Mouse (Mus musculus): ENCODE data around the gene Gm9508. TPM values are rescaled to one million over a fixed set of nuclear protein-coding genes. Genes with fewer than 3 reads are reported as not detected.
"Not testable (repeated sequence)": the region's sequence is repeated elsewhere in the genome, so short reads cannot be mapped to it uniquely, and the experiment has no call there.

The Gm9508 gene
- polyA plus RNA-seq, 1 experiment from 2014 or later: not detected

- no peak for ATAC-seq (ENCODE audit: low FRiP score)
- 96% methylated on average over 1 of the region's 1 CpGs for WGBS
These were observed 9.3 kb upstream of the Gm9508 start, which contains the start of gene Gm10272 for GRCm38 (mm10) chr10:77706326-77706725. Gene Gm10272, plus strand, starts transcription at chr10:77706626.

GRCm38 (mm10) chr10:77690356-77690807 is 6.7 kb downstream of the Gm9508 start, which contains the start of gene Gm19402:
Gene Gm19402, minus strand, starts transcription at chr10:77690757.
- WGBS: 62% methylated on average over 3 of the region's 3 CpGs

More at GRCm38 (mm10) chr10:77706326-77706725, 9.3 kb upstream of the Gm9508 start, which contains the start of gene Gm10272:
- Histone ChIP-seq H3K36me3 (replicated peaks) (no peaks in the 10 kb centered on the region), H3K4me1 (no peaks in the 10 kb centered on the region), H3K27me3 (no peaks in the 10 kb centered on the region), H3K4me2 (no peak within 1 kb of the TSS), H3K9ac (no peak within 1 kb of the TSS), H3K27ac (no peak within 1 kb of the TSS), H3K4me3 (replicated peaks) (no peak within 1 kb of the TSS), H3K9me3 (peaks cover 22% of the 10 kb centered on the region)

DNA sequence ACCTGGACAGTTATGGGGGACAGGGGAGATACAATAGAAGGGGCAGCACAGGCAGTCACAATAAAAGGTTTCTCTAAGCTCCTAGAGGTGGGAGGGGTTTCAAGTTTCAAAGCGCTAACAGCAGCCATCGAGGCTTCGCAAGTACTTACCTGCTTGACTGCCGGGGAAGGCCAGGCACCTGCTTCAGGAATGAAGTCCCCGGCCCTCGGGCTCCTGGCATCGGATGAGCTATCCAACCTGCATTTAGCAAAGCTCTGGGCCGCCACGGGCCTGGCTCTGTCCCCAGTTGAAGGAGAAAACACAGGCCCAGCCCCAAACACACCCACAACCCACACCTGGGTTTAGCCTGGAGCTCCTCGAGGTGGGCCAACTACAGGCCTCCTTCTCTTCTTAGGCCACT is 10.0 kb downstream of the Gm9508 start:
- WGBS: 24% methylated on average over 10 of the region's 10 CpGs
- no peak for ATAC-seq (ENCODE audit: low FRiP score)
- Histone ChIP-seq H3K27ac (no peak overlapping the region), H3K27me3 (peaks cover 45% of the 10 kb centered on the region), H3K4me1 (peaks cover 31% of the 10 kb centered on the region), H3K9me3 (no peaks in the 10 kb centered on the region), H3K36me3 (replicated peaks) (no peaks in the 10 kb centered on the region), H3K4me2 (no peak overlapping the region), H3K9ac (no peak overlapping the region), H3K4me3 (replicated peaks) (no peak overlapping the region)

More at GRCm38 (mm10) chr10:77690356-77690807, 6.7 kb downstream of the Gm9508 start, which contains the start of gene Gm19402:
- not testable (repeated sequence) for ATAC-seq (ENCODE audit: low FRiP score); H3K4me3 ChIP-seq (replicated peaks); H3K9ac ChIP-seq; H3K36me3 ChIP-seq (replicated peaks); H3K9me3 ChIP-seq; H3K4me2 ChIP-seq
- H3K4me1 ChIP-seq: peaks cover 22% of the 10 kb centered on the region
- H3K27ac ChIP-seq: peak within 1 kb of the TSS; percentile 36; the same call in 1 of the 2 replicates
- H3K27me3 ChIP-seq: peaks cover 25% of the 10 kb centered on the region

DNA sequence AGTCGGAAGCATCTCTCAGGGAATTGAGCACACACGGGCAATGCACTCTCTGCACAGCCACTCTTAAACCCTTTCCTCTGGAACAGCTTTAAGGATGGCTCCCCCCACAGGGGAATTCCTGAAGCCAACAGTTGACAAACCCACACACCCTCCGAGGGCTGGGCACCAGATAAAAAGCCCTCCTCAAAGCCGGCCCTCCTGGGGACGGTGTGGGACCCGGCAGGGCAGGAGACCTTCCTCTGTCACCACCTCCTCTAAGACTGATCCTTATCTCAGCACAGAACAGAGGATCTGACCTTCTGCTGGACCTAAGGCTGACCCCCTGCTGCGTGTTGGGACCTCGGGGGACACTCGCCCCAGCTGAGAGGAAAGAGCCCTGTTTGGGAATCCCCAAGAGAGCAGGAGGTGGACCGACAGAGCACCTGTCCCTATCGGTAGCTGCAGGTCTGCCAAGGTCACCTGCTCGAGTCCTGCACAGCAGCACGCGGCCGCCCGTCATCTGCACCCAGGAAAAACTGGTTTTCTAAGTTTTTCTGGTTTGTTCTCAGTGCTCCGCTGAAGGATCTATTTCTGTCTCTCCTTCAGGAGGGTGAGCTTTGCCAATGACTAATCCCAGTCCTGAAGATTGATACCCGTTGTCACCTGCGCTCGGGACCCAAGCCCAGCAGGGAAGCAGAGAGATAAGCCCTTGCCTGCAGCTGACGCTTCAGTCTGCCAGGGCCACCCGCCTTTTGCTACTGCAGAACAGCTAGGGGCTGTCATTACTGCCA is 11.0 kb downstream of the Gm9508 start, which contains the start of gene Tspear:
Gene Tspear (plus strand): TSS at position 675 of the 770 bp plus-strand sequence.
- ATAC-seq (ENCODE audit: low FRiP score): no peak
- peaks cover 45% of the 10 kb centered on the region for H3K27me3 ChIP-seq
- H3K27ac ChIP-seq: no peak within 1 kb of the TSS
- H3K9me3 ChIP-seq: no peaks in the 10 kb centered on the region
- no peak within 1 kb of the TSS for H3K4me3 ChIP-seq (replicated peaks)
- WGBS: 7% methylated on average over 22 of the region's 22 CpGs
- peaks cover 31% of the 10 kb centered on the region for H3K4me1 ChIP-seq
- H3K4me2 ChIP-seq: no peak within 1 kb of the TSS
- H3K9ac ChIP-seq: no peak within 1 kb of the TSS
- H3K36me3 ChIP-seq (replicated peaks): no peaks in the 10 kb centered on the region

DNA sequence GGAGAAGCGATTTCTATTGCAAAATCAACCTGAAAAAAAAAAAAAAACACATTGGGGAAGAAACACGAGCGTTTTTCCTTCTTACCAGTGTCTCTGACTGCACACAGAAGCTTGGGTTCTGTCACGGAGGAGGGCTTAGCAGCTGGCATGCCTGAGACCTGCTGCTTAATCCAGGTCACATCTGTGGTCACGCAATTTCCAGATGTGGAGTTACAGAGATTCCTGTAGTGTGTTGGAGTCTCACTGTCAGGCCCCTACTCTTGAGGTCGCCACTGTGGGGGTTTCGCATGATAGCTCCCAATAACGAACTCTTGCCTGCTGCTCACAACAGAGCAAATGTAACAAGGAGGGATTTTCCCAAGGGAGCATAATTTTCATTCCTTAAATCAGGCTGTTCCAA is 12.9 kb downstream of the Gm9508 start:
- Histone ChIP-seq H3K27ac (no peak overlapping the region), H3K4me1 (peaks cover 18% of the 10 kb centered on the region), H3K4me3 (replicated peaks) (no peak overlapping the region), H3K4me2 (no peak overlapping the region), H3K27me3 (peaks cover 50% of the 10 kb centered on the region), H3K36me3 (replicated peaks) (no peaks in the 10 kb centered on the region), H3K9ac (no peak overlapping the region), H3K9me3 (no peaks in the 10 kb centered on the region)
- WGBS: 36% methylated on average over 8 of the region's 8 CpGs
- ATAC-seq (ENCODE audit: low FRiP score): no peak

DNA sequence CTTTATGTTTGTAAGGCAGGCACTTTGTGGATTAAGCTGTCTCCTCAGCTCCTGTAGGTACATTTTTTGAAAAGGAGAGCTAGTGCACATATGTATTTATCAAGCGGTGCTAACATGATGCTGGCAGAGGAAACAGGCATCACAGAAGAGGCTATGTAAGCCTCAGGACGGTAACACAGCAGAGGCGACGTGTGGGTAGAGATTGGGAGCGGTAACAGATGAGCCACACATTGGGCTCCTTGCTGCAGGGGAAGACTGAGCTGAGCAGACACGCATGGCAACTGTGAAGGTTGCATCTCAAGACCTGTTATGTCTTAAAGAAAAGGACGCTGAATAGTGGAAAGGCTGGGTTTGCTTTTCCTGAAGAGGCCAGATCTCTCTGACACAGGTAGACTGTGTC is 14.0 kb downstream of the Gm9508 start:
- no peak for ATAC-seq (ENCODE audit: low FRiP score)
- H3K27me3 ChIP-seq: peaks cover 60% of the 10 kb centered on the region
- H3K9me3 ChIP-seq: no peaks in the 10 kb centered on the region
- H3K9ac ChIP-seq: no peak overlapping the region
- H3K36me3 ChIP-seq (replicated peaks): no peaks in the 10 kb centered on the region
- H3K4me1 ChIP-seq: peaks cover 18% of the 10 kb centered on the region
- WGBS: 80% methylated on average over 7 of the region's 7 CpGs
- H3K4me3 ChIP-seq (replicated peaks): no peak overlapping the region
- no peak overlapping the region for H3K27ac ChIP-seq
- no peak overlapping the region for H3K4me2 ChIP-seq

DNA sequence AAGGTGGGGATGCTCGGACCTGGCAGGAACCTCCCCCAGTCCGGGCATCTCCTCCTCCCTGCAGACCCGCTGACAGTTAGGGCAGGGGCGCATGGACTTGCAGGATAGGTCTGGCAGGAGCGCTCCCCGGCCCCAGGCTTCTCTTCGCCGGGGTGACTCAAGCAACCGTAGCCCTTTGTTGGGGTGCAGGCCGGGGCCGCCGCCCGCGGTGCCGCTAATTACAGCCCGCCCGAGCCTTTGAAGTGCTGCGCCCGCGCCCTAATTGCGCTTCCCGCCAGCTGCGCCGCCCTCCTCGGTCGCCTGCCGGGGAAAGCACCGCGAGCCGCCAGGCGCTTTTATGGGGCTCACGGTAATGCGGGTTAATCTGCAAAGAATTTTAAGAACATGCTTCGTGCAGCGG is 19.5 kb downstream of the Gm9508 start:
- ATAC-seq (ENCODE audit: low FRiP score): peak; percentile 72
- peaks cover 47% of the 10 kb centered on the region for H3K27me3 ChIP-seq
- peak overlapping the region; percentile 59 for H3K4me2 ChIP-seq
- peak overlapping the region; percentile 28 for H3K4me3 ChIP-seq (replicated peaks)
- peak overlapping the region; percentile 2; the same call in 1 of the 2 replicates for H3K9ac ChIP-seq
- H3K9me3 ChIP-seq: no peaks in the 10 kb centered on the region
- H3K27ac ChIP-seq: peak overlapping the region; percentile 36; the same call in 1 of the 2 replicates
- H3K4me1 ChIP-seq: peaks cover 22% of the 10 kb centered on the region
- H3K36me3 ChIP-seq (replicated peaks): no peaks in the 10 kb centered on the region
- WGBS: under 1% methylated on average over 35 of the region's 35 CpGs

DNA sequence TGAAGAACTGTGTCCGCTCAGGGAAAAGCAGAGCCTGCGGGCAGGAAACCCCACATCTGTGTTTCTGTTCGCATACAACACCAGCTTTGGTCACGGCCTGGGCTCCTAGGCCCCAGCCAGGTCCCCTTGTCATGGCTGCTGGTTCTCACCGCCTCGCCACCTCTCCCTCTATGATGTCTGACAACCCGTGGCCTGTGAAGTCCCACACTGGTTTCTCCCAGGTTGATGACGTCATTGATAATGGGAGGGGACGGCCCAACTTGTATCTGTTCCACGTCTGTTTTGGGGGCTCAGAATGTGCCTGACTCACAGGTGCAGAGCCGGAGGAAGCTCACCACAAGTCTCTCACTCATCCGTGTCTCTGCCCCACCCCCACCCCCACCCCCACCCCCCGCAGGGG is 23.3 kb downstream of the Gm9508 start:
- 66% methylated on average over 13 of the region's 13 CpGs for WGBS
- no peak overlapping the region for H3K27ac ChIP-seq
- H3K9ac ChIP-seq: no peak overlapping the region
- H3K4me1 ChIP-seq: peaks cover 22% of the 10 kb centered on the region
- ATAC-seq (ENCODE audit: low FRiP score): no peak
- no peaks in the 10 kb centered on the region for H3K36me3 ChIP-seq (replicated peaks)
- H3K4me2 ChIP-seq: no peak overlapping the region
- H3K4me3 ChIP-seq (replicated peaks): no peak overlapping the region
- H3K27me3 ChIP-seq: peaks cover 38% of the 10 kb centered on the region
- H3K9me3 ChIP-seq: no peaks in the 10 kb centered on the region

- 85% methylated on average over 4 of the region's 4 CpGs for WGBS
- Histone ChIP-seq H3K4me1 (peaks cover 9% of the 10 kb centered on the region), H3K9me3 (no peaks in the 10 kb centered on the region), H3K36me3 (replicated peaks) (no peaks in the 10 kb centered on the region), H3K27ac (no peak overlapping the region), H3K27me3 (peaks cover 17% of the 10 kb centered on the region), H3K4me2 (no peak overlapping the region), H3K9ac (no peak overlapping the region), H3K4me3 (replicated peaks) (no peak overlapping the region)
- no peak for ATAC-seq (ENCODE audit: low FRiP score)
These were observed 25.5 kb downstream of the Gm9508 start for GRCm38 (mm10) chr10:77671519-77671918.

DNA sequence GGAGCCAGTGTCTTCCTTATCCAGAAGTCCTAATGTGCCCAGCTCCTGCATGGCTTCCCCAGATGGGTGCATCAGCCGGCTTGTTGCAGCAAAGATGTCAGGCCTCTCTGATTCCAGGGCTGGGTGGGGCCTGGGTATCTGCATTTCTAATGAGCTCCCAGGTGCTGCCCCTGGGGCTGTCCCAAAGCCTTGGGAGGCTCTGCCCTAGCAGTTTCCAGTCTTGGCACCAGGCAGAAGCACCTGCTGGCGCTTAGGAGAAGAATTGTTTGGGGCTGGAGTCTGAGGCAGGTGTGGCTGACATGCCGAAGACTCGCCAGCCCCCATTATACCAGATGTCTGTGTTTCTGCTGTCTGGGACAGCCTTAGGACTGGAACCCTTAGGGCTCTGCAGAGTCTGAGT is 26.3 kb downstream of the Gm9508 start:
- Histone ChIP-seq H3K27ac (no peak overlapping the region), H3K9me3 (no peaks in the 10 kb centered on the region), H3K4me2 (no peak overlapping the region), H3K4me3 (replicated peaks) (no peak overlapping the region), H3K4me1 (peaks cover 9% of the 10 kb centered on the region), H3K9ac (no peak overlapping the region), H3K27me3 (peaks cover 9% of the 10 kb centered on the region), H3K36me3 (replicated peaks) (no peaks in the 10 kb centered on the region)
- ATAC-seq (ENCODE audit: low FRiP score): no peak
- 80% methylated on average over 4 of the region's 4 CpGs for WGBS

DNA sequence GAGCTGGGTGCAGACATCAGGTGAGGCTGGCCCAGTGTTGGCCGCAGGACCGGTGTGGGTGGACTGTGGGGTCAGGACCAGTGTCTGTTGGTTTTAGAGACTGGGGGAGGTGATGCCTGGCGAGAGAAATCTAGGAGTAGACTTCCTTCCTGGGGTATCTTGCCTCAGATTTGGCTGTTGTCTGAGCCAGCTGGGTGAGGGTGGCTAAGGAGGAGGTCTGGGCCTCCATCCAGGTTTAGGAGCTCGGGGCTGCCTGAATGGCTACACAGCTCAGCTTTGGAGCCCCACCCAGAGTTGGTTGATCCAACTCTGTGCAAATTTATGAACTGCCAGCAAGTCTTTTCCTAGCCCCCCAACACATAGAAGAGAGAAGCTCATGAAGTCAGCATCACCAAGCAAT is 29.6 kb downstream of the Gm9508 start:
- no peaks in the 10 kb centered on the region for H3K4me1 ChIP-seq
- no peak overlapping the region for H3K4me2 ChIP-seq
- H3K36me3 ChIP-seq (replicated peaks): no peaks in the 10 kb centered on the region
- no peak for ATAC-seq (ENCODE audit: low FRiP score)
- no peaks in the 10 kb centered on the region for H3K27me3 ChIP-seq
- no peak overlapping the region for H3K27ac ChIP-seq
- WGBS: 89% methylated on average over 4 of the region's 4 CpGs
- H3K4me3 ChIP-seq (replicated peaks): no peak overlapping the region
- H3K9me3 ChIP-seq: no peaks in the 10 kb centered on the region
- H3K9ac ChIP-seq: no peak overlapping the region

DNA sequence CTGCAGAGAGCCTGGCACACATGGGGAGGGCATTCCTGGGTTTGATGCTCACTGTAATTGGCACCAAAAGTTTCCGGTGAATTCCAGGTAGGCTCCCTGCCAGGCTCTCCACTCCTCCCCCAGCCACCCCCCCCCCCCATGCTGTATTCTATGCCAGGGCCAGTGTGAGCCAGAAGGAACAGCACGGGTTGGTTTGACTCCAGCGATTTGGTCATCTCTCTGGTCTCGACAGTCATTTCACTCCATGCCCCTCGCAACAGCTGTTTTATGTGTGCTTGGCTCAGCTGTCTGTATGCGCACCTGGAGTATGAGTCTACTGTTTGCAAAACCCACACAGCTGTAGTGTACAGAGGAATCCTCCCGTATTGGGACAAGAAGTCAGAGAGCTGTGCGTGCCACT is 30.7 kb downstream of the Gm9508 start:
- Histone ChIP-seq H3K9me3 (no peaks in the 10 kb centered on the region), H3K4me3 (replicated peaks) (no peak overlapping the region), H3K4me2 (no peak overlapping the region), H3K4me1 (no peaks in the 10 kb centered on the region), H3K27ac (no peak overlapping the region), H3K36me3 (replicated peaks) (no peaks in the 10 kb centered on the region), H3K27me3 (no peaks in the 10 kb centered on the region), H3K9ac (no peak overlapping the region)
- 87% methylated on average over 8 of the region's 8 CpGs for WGBS
- no peak for ATAC-seq (ENCODE audit: low FRiP score)

Data from forebrain, embryonic 12.5 days (tissue).